Mouse (Mus musculus) midbrain, embryonic 16.5 days (tissue): ENCODE results near the gene Gimap4. TPM values are rescaled to one million over a fixed set of nuclear protein-coding genes. Genes with fewer than 3 reads are reported as not detected.

Source experiments
- ATAC-seq: fragments of 200-750 bp; cut with Nextera tagmentation; 2 replicates; pipeline ENCODE4 v1.8.0; 2017; ENCODE audit warnings: moderate TSS enrichment
- H3K27ac ChIP-seq: fragments of 300-500 bp; sonication (generic); 2 replicates; pipeline ENCODE4 v1.5.1; 2014; ENCODE audit warnings: mild to moderate bottlenecking, low read length, mixed read lengths
- H3K27me3 ChIP-seq: fragments of 300-500 bp; sonication (generic); 2 replicates; pipeline ENCODE4 v1.6.1; 2014; ENCODE audit warnings: low read depth, low read length, mixed read lengths; ENCODE audit not compliant: control insufficient read depth, insufficient read depth
- H3K36me3 ChIP-seq: fragments of 300-500 bp; sonication (generic); 2 replicates; pipeline ENCODE4 v1.6.1; 2014; ENCODE audit warnings: mild to moderate bottlenecking, low read length, moderate library complexity, mixed read lengths; ENCODE audit not compliant: control insufficient read depth, insufficient read depth
- H3K4me1 ChIP-seq: fragments of 300-500 bp; sonication (generic); 2 replicates; pipeline ENCODE4 v1.6.1; 2014; ENCODE audit warnings: mild to moderate bottlenecking, low read length, mixed read lengths; ENCODE audit not compliant: control insufficient read depth, insufficient read depth
- H3K4me2 ChIP-seq: fragments of 300-500 bp; sonication (generic); 2 replicates; pipeline ENCODE4 v1.6.1; 2014; ENCODE audit warnings: mild to moderate bottlenecking, low read length, mixed read lengths
- H3K4me3 ChIP-seq: fragments of 300-500 bp; sonication (generic); 2 replicates; pipeline ENCODE4 v1.5.1; 2014; ENCODE audit warnings: low read depth, mild to moderate bottlenecking, low read length, moderate library complexity, mixed read lengths
- H3K9ac ChIP-seq: fragments of 300-500 bp; sonication (generic); 2 replicates; pipeline ENCODE4 v1.6.1; 2014; ENCODE audit warnings: low read depth, low read length, mixed read lengths
- H3K9me3 ChIP-seq: fragments of 300-500 bp; sonication (generic); replicated peaks from 2 replicates; pipeline ENCODE4 v1.6.1; 2014; ENCODE audit warnings: mild to moderate bottlenecking, low read length, mixed read lengths; ENCODE audit not compliant: control insufficient read depth, poor library complexity, severe bottlenecking
- WGBS: fragments of 180-500 bp; shearing (Covaris S2); extraction: QIAGEN DNeasy Blood & Tissue Kit; methylation state at CpG from one replicate; pipeline ENCODE4 v1.1.7; 2014; 5-methylcytosine and 5-hydroxymethylcytosine counted together
- polyA plus RNA-seq: library from polyadenylated mRNA; unstranded; fragments of >200 nt; fragmentation: Nextera tagmentation; extraction: Ambion mirVana; gene quantifications from 2 replicates; pipeline ENCODE4 v1.2.1, GENCODE M21; 2015

Gene Gimap4
- polyA plus RNA-seq, 1 experiment from 2014 or later = 0.88 TPM

DNA sequence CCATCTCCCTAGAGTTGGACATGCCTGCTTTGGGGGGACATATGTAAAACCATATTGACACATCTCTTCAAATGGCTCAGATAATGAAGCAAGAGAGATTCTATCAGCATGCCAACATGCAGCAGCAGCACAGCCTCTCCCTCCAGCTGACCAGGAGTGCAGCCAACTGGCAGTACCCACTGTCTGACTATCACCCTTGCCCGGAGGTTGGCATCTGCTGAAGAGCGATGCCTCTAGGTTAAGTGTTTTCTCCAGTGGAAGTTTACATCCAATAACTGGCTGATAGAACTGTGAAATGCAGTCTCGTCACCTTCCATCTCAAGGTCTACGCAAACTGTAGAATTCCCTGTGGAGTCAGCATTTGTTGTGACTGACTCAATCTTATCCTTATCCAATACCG lies 53.3 kb downstream of the Gimap4 start:
- H3K9me3 ChIP-seq = no peaks in the 10 kb centered on the region
- H3K27me3 ChIP-seq = 0 out of 2 replicates have a peak, but pooled peaks cover 6% of the 10 kb centered on the region
- 86% methylated on average over 5 of the region's 5 CpGs for WGBS

DNA sequence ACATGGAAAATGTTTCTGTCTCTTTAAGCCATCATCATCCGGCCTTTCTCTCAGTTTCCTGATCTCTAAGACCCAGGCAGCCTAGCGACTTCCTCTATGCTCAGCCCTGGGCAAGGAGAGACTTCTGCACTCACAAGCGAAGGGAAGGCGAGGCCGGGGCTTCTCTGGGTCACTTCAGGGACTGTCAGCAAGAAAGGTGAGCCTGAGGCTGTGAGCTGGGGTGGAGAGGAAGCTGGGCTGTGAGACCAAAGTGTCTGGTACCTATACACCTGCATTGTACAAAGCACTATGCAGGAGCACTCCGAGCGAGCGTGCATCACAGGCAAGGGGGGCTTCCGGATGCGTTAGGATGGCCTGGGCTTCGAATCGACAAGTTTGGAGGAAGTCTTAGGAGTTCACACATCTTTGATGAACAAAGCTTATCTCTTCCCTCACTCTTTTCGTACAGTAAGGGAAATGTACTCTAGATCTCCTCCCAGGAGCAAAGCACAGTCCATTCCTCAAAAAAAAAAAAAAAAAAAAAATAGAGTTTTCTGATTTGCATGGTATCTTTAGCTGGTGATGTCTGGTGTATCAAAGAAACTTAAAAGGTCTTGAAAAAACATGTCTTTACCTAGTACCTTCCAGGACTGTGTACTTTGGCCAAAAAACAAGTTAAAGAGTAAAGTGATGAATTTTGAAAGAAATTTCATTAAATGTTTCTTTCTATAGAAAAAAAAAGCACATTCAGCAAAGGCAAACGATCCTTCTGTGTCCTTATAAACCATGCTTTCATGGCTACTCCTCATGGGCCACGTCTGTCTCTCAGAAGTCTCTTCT lies 54.8 kb downstream of the Gimap4 start, which contains the start of gene Gimap1:
TSS of gene Gimap1 (plus strand) at position 94 of the 819 bp plus-strand sequence.
- H3K27ac ChIP-seq = no peak within 1 kb of the TSS
- no peak within 1 kb of the TSS for H3K4me2 ChIP-seq
- H3K4me3 ChIP-seq = no peak within 1 kb of the TSS
- 0 out of 2 replicates have a peak, but pooled peaks cover 4% of the 10 kb centered on the region for H3K4me1 ChIP-seq
- ATAC-seq = no peak
- peaks cover 9% of the 10 kb centered on the region; the same call in 1 of the 2 replicates for H3K27me3 ChIP-seq
- H3K9ac ChIP-seq = no peak within 1 kb of the TSS
- 78% methylated on average over 15 of the region's 15 CpGs for WGBS
- no peaks in the 10 kb centered on the region for H3K9me3 ChIP-seq
- no peaks in the 10 kb centered on the region for H3K36me3 ChIP-seq

More for the DNA sequence above, 53.3 kb downstream of the Gimap4 start:
- H3K4me1 ChIP-seq = 0 out of 2 replicates have a peak, but pooled peaks cover 4% of the 10 kb centered on the region
- no peak overlapping the region for H3K27ac ChIP-seq
- H3K9ac ChIP-seq = no peak overlapping the region
- H3K4me3 ChIP-seq = no peak overlapping the region
- H3K36me3 ChIP-seq = no peaks in the 10 kb centered on the region
- H3K4me2 ChIP-seq = no peak overlapping the region
- no peak for ATAC-seq

- H3K4me1 ChIP-seq = 0 out of 2 replicates have a peak, but pooled peaks cover 4% of the 10 kb centered on the region
- 88% methylated on average over 3 of the region's 3 CpGs for WGBS
- H3K9ac ChIP-seq = no peak overlapping the region
- peaks cover 10% of the 10 kb centered on the region; the same call in 1 of the 2 replicates for H3K27me3 ChIP-seq
- H3K9me3 ChIP-seq = no peaks in the 10 kb centered on the region
- H3K4me3 ChIP-seq = no peak overlapping the region
- no peak overlapping the region for H3K27ac ChIP-seq
- H3K36me3 ChIP-seq = no peaks in the 10 kb centered on the region
- no peak for ATAC-seq
- H3K4me2 ChIP-seq = no peak overlapping the region
Observed at GRCm38 (mm10) chr6:48739780-48740055, 55.4 kb downstream of the Gimap4 start.

DNA sequence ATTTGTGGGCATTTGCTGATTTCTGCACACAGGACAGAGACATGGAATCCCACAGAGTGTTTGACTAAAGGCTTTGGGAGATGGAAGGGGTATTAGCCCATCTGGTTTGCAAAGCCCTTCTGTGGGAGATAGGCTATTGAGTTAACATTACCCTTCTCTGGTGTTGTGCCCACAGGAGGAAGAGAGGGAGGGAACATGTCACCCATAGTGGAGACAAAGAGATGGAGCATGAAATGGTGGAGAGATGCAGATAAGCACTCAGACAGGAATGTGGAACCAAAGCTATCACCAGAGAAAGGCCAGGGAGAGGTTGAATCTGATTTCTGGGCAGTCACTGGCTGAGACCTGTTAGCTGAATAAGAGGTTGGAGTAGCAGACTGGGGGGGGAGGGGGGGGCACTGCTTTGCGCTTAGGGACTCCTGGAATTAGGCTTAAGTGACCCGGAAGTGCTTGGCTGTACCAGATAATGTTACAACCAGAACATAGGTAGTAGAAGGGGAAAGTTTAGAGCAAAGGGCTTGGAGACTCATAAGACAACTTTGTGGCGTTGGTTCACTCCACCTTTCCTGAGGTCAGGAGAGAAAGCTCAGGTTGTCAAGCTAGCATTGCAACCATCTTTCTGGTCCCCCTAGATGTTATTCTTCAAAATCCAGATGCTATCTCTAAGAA lies 56.3 kb downstream of the Gimap4 start:
- Histone ChIP-seq H3K27ac (no peak overlapping the region), H3K9ac (no peak overlapping the region), H3K27me3 (peaks cover 10% of the 10 kb centered on the region; the same call in 1 of the 2 replicates), H3K4me1 (0 out of 2 replicates have a peak, but pooled peaks cover 4% of the 10 kb centered on the region), H3K4me2 (no peak overlapping the region), H3K36me3 (no peaks in the 10 kb centered on the region), H3K9me3 (no peaks in the 10 kb centered on the region), H3K4me3 (no peak overlapping the region)
- ATAC-seq = no peak
- WGBS = 86% methylated on average over 3 of the region's 3 CpGs

DNA sequence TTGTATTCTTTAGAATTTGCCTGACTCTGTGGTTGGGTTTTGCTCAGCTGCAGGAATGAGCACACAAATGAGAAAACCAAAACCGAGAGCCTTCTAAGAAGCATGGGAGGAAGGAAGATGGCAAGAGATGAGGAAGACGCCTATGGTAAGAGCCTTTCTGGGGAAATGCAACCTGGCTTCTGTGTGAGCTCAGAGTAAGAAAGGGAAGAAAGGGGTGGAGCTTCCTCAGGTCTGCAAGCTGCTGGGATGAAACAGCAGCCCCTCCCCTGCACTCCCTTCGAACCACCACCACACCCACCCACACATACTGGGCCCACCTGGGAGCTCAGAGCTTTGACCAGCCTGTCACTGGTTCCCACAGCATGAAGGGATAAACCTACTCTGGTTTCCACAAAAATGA lies 56.9 kb downstream of the Gimap4 start:
- Histone ChIP-seq H3K27ac (no peak overlapping the region), H3K9ac (no peak overlapping the region), H3K4me2 (no peak overlapping the region), H3K36me3 (no peaks in the 10 kb centered on the region), H3K4me3 (no peak overlapping the region), H3K9me3 (no peaks in the 10 kb centered on the region), H3K27me3 (peaks cover 10% of the 10 kb centered on the region; the same call in 1 of the 2 replicates), H3K4me1 (0 out of 2 replicates have a peak, but pooled peaks cover 4% of the 10 kb centered on the region)
- ATAC-seq = no peak
- 32% methylated on average over 3 of the region's 3 CpGs for WGBS

Other genes starting within 250 kb of the Gimap4 start
- 30.3 and 32.8 TPM in 2 replicates for gene Zfp467, start 238.7 kb upstream of the Gimap4 start, polyA plus RNA-seq
- gene Sspo, start 236.3 kb upstream of the Gimap4 start, polyA plus RNA-seq = 0.51 and 0.62 TPM in 2 replicates
- 302 and 362 TPM in 2 replicates for gene Atp6v0e2, start 146.9 kb upstream of the Gimap4 start, polyA plus RNA-seq
- gene Lrrc61, start 129.8 kb upstream of the Gimap4 start, polyA plus RNA-seq = 27.5 and 27.9 TPM in 2 replicates
- gene Rarres2, start 111.8 kb upstream of the Gimap4 start, polyA plus RNA-seq = 5.3 and 5.7 TPM in 2 replicates
- gene Gm45021, start 94.9 kb upstream of the Gimap4 start, polyA plus RNA-seq = not detected in 2 replicates
- 48.2 and 48.8 TPM in 2 replicates for gene Repin1, start 90.7 kb upstream of the Gimap4 start, polyA plus RNA-seq
- not detected in 2 replicates for gene Gm44965, start 90.6 kb upstream of the Gimap4 start, polyA plus RNA-seq
- 14.1 and 16.7 TPM in 2 replicates for gene Zfp775, start 82.5 kb upstream of the Gimap4 start, polyA plus RNA-seq
- gene AI854703, start 57.8 kb upstream of the Gimap4 start, polyA plus RNA-seq = 24.9 and 27.4 TPM in 2 replicates
- 0.37 and 0.48 TPM in 2 replicates for gene Gimap8, start 37.3 kb upstream of the Gimap4 start, polyA plus RNA-seq
- gene Gimap9, start 8.4 kb upstream of the Gimap4 start, polyA plus RNA-seq = 1.6 and 3.1 TPM in 2 replicates
- 6.2 and 7.2 TPM in 2 replicates for gene Gimap6, start 23.7 kb downstream of the Gimap4 start, polyA plus RNA-seq
- 0.62 and 1.2 TPM in 2 replicates for gene Gm28053, start 34.1 kb downstream of the Gimap4 start, polyA plus RNA-seq
- gene Gimap7, start 34.1 kb downstream of the Gimap4 start, polyA plus RNA-seq = not detected in 2 replicates
- gene Gimap1, start 54.5 kb downstream of the Gimap4 start, polyA plus RNA-seq = 5.2 and 5.4 TPM in 2 replicates
- gene Gimap5, start 61.6 kb downstream of the Gimap4 start, polyA plus RNA-seq = 1.3 and 1.5 TPM in 2 replicates
- gene Gimap3, start 86.3 kb downstream of the Gimap4 start, polyA plus RNA-seq = not detected in 2 replicates
- gene Tmem176a, start 156.4 kb downstream of the Gimap4 start, polyA plus RNA-seq = 17.9 and 19.7 TPM in 2 replicates
- 113 and 127 TPM in 2 replicates for gene Tmem176b, start 156.9 kb downstream of the Gimap4 start, polyA plus RNA-seq
- gene Aoc1, start 188.3 kb downstream of the Gimap4 start, polyA plus RNA-seq = 0.07 TPM in 1 of 2 replicates, not detected in the other
- not detected in 2 replicates for gene 1600015I10Rik, start 245.3 kb downstream of the Gimap4 start, polyA plus RNA-seq